Mouse (Mus musculus) bone marrow, adult 2 months (tissue): ENCODE results near the gene Mrc2.

Experiments
- CTCF ChIP-seq: fragments of 200-500 bp; IDR thresholded peaks from 2 replicates; pipeline ENCODE4 v1.5.1; 2011; ENCODE audit warnings: low read length, control low read depth; ENCODE audit not compliant: control insufficient read depth, insufficient read depth
- POLR2A ChIP-seq: fragments of 200-500 bp; IDR thresholded peaks from 2 replicates; pipeline ENCODE4 v1.6.1; 2011; ENCODE audit warnings: low read depth, mild to moderate bottlenecking, control low read depth, low read length, borderline replicate concordance; ENCODE audit not compliant: control insufficient read depth

DNA sequence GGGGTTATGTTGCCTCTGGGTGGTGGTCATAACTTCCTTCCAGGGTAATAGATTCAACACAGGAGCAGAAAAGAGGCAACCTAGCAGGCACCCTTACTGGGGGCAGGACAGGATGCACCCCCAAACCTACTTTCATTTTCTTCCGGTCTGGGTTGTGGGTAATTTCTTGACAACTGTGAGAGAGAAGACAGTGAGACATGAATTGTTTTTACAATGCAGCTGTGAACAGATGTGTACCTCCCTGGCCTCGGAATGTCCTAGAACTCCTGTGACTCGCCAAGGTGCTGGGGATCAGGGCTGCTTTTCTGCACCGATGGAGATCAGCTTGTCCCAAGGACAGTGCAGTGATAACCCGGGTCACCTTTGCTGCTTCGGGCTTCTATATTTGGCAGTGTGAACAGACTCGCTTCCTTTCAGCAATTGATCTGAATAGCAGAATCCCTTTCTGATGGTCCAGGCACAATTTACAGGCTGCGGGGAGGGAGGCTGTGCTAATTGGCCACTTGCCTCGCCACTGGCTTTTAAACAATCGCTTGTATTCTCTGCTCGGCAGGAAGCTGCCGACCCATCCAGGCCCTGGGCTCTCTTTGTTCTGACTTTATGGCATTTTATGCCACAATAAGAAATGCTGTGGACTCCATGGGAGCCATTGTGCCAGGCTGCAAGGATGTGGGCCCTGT lies 72.1 kb downstream of the Mrc2 start:
- TF ChIP-seq CTCF: no peak
- no peak for TF ChIP-seq POLR2A
